Mouse (Mus musculus) embryonic fibroblast, embryonic 13.5 days (primary cell): Measurements from ENCODE around the gene Ube4a.

Experiments used
- CTCF ChIP-seq: IDR thresholded peaks from 2 replicates; pipeline ENCODE4 v1.5.1; 2011; ENCODE audit warnings: mild to moderate bottlenecking, control low read depth, low read length, moderate library complexity, borderline replicate concordance; ENCODE audit not compliant: insufficient read depth
- POLR2A ChIP-seq: IDR thresholded peaks from 2 replicates; pipeline ENCODE4 v1.6.1; 2011; ENCODE audit warnings: low read depth, mild to moderate bottlenecking, control low read depth, low read length, moderate library complexity

- no peak for TF ChIP-seq POLR2A
- TF ChIP-seq CTCF: peak; percentile 22; the same call in 1 of the 2 replicates
Measured at GRCm38 (mm10) chr9:44916196-44916595, 49.2 kb downstream of the Ube4a start.
